Mouse (Mus musculus) adrenal gland, adult (tissue): ENCODE measurements around the gene Ola1.
A peak's percentile ranks its signal among the peaks of the same experiment; 100 is the strongest.

Experiments used
- DNase-seq, 2 experiments: peaks; one replicate each; pipeline ENCODE4 v3.0.0; 2022 to 2023; ENCODE audit warnings: low spot score in 1 of 2; ENCODE audit not compliant: inconsistent age in 2 of 2

The Ola1 gene

DNA sequence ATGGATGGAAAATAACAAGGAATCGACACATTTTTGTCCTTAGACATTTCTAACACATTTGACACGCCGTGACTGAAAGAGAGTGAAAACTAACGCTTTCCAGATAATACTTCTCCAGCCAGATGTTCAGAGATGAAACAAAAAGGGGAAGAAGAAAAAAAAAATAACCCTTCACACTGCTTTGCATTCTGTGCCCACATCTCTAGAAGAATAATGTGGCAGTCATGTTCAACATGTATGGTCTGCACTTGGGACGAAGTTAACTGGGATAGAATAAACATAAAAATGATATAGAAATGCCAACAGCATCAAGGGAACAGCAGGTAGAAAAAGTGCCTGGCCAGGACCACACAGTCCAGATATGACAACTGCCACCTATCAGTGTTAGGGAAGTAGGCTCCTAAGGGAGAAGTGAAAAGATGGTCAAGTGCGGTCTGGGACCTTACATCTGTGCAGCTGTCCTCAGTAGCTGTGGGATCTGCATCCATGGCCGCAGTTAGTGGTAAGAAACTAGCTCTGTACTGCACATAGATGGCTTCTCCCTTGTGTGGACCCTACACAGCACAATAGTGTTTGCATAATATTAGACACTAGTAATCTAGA is 149.4 kb downstream of the Ola1 start:
- no peak for DNase-seq

DNA sequence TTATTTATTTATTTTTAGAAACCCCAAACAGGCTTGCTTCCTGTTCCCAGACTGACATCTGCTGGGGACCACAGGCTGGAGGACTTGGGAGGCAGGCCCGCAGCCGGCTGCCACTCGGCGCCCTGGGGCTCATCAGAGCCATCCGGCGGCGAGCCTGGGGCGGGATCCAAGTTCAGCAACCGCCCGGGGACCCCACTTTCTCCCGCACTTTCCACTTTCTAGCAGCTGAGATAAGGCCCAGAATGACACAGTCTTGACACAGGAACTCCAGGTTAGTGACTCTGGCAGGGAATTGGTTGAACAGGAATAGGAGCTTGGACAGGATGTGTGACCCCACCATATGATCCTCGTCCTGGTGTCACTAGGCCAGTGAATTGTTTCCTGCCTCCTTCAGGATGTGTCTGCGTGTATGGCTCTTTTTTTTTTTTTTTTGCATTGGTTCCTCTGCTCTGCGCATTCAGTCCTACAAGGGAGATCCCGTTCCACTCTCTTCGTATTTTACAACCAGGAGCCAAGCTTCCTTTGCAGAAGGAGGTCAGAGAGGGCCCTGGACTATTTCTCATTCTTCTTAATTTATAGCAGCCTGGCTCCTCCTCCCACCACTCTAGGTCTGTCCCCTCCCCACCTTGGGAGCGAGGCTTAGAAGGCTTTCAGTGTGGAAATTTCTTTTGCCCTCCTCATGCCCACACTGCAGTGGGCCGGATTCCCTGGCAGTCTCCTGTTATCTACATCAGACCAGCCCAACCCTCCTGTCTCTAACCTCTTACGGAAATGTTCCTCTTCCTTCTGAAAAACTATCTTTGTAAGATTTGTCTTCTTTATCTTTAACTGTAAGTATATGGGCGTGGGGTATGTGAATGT is 152.2 kb downstream of the Ola1 start:
- no peak for DNase-seq

DNA sequence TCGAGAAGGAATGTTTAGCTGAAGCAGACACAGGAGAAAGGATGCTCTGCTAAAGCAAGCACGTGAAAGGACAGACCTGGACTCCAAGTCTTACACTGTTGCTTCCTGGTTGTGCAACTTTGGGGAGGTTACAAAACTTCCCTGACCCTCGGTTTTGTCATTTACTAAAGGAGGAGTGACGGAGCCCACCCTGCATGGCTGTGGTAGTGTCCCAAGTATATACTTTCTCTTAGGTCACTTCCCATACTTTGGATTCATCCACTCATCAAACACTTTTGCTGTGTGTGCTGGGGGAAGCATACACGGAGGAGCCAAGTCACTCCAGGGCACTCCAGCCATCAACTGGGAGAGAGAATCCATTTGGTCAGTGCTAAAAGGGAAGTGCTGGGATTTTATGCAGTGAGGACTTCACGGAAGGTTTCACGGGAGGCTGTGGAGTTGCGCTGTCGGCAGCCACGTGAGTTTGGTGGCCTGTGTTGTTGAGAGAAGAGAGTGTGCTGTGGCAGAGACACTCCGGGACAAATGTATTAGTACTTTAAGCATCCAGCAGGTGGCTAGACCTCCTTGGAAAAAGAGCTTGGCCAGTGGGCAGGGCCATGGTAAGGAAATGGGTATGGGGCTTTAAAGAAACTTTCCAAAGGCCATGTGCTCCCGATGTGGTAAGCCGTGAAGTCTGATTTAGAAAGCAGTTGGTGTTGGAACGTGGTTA is 154.7 kb downstream of the Ola1 start:
- no peak for DNase-seq

DNA sequence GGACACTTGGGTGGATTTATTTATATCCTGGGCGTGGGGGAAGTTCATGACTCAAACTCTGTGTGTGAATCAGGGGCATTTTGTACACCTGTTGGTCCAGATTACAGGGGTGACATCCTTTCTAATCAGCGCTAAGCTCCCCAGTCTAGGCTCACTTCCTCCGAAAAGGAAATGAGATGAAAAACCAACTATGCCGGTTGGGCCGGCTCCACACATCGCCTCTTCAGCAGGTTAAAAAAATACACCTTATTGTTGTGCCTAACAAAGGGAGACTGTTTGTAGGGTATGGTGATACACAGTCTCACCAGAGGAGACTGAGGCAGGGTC is 158.5 kb downstream of the Ola1 start:
- DNase-seq, result no peak

DNA sequence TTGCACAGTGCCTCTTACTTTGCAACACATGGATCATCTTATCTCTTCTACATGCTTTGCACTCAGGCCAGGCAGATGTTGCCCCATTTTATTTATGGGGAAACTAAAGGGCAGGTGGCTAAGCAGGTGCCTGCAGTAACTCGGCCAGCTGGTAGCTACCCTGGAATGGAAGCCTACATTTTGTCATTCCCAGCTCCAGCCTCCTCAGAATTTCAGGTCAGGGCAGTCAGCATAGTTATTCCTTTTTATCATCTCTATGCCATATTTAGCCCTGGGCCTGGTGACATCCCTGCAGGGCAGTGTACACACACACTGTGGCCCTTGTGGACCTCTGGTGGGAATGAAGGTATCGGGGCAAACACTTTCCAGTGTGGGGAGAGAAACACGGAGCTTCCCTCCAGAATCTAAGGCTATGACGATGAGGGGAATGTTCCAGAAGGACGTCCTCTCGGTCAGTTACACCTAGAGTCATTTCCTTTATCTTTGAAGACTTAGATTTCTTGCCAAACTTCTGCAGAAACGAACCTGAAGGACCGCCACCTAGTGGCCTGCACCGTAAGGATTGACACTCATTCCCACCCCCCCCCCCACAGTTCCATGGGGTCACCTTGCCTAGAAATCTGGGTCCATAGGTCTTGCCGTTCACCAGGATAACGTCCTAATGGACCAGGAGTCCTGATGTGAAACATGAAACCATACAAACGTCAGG is 159.0 kb downstream of the Ola1 start:
- peak; percentile 25 to 75 for DNase-seq

DNA sequence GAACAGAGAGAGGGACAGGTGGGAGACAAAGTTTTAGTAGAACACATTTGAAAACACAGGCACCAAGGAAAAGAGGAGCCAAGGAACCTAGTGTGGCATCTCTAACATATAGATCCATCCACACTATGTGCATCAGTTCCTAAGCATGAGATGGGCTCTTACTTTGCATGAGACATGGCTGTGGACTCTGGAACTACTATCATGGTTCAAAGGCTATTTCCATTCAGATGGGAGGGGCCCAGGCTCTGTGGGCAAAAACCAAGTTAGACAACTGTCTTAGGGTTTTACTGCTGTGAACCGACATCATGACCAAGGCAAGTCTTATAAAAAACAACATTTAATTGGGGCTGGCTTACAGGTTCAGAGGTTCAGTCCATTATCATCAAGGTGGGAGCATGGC is 160.4 kb downstream of the Ola1 start:
- DNase-seq, result no peak

DNA sequence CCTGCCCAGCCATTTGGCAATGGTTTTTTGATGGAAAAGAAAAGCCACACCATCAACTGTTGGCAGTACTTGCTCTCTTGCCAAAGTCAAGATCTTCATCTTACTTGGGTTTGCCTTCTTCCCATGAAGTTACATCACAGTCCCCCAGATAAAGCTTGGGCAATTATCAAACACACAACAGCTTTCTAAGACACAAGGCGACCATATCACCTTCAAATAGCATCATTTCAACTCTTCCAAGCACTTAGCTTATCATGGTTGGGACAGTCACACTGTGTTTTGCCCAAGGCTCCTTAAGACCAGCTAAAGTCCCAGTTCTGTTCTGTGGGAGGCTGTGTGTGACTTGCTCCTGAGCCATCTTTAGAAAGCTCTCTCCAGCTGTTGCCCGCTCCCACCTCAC is 161.1 kb downstream of the Ola1 start:
- DNase-seq, result no peak

DNA sequence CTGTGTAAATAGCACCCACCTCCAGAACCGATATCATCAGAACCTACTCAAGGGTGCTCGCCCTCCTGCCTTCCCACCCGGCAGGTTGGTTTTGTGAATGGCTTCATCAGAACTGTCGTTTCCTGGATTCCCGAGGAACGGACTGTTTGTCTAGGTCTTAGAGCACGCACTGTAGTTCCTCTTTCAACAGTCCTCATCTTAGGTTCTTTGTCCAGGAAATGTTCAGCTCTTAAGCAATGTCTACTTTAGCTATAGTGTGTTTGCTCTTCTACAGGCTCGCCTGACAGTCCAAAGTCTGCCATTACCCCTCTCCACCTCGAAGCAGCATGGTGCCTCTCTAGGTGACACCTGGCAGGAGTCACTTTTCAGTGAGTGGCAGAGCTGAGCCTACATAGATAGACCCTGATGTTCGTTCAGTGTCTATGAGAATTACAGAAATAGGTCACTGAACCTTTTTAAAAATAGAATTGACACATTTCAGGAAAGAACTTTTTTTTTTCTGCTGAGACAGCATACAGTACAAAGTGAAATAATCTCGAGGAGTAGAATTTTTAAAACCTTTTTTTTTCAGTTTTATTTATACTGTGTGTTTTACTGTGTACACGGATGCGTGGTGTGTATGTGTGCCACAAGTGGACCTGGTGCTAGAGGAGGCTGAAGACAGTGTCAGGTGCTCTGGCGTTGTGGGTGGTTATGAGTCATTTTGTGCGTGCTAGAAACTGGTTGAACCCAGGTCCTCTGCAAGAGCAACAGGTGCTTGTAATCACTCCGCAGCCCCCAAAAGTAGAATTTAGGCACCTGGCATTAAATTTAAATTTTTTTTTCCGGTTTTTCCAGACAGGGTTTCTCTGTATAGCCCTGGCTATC is 162.4 kb downstream of the Ola1 start:
- DNase-seq, result no peak

DNA sequence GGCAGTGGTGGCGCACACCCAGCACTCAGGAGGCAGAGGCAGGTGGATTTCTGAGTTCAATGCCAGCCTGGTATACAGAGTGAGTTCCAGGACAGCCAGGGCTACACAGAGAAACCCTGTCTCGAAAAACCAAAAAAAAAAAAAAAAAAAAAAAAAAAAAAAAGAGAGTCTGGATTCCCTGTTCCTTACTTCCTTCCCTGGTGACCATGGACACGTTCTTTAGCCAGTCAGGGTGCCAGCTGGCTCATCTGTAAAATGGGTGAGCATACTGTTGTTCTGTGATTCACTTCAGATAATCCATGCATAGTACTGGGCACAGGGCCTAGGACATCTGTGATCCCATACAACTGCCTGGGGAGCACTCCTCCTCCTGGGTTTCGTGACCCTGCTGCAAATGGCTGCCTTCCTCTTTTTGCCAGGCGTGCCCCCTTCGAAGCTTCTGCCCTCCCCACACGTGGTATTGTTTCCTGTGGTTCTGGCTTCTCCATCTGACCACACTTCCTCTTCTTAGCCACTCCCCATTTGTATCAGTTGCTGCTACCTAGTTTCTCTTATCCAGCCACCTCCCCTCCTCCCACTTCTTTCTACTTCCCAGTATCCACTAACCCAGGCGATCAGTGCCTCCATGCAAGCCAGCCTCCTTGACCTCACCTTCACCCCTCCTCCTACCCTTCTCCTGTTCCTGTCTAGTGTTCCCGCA is 164.8 kb downstream of the Ola1 start:
- DNase-seq, result peak in 1 of 2 experiments; percentile 33

DNA sequence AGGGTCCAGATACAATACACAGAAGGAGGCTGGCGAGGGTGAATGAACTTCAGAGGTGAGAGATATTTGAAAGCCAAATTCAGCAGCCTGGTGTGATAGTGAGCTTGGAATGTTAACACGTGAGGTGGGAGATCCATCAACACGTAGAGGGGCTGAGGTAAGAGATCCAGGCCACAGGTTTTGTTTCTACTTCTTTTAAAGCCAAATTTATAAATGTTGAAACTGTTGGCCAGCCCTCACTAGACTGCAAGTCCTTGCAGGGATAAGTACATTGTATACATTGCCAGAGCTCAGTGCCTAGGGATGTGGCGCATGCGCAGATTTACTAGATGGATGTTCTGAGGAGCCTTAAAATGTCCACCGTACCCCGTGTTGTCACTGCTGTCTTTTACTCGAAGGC is 168.3 kb downstream of the Ola1 start:
- no peak for DNase-seq

DNA sequence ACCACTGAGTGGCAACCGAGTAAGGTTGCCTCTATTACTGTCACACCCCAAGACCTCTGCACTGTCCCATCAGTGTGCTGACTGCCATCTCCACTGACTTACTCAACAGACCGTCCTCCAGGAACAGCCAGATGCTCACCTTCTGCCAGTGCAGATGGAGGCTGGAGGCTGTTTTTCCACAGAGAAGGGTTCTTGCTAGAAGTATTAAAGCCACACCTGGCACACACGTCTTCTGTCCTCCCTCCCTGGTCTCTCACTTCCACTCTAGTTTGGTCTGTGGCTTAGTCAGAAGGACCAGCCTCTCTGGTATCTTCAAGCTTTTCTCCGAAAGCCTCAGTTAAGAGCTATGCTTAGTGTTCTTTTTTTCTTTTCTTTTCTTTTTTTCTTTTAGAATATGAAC is 168.7 kb downstream of the Ola1 start:
- DNase-seq, result no peak

DNA sequence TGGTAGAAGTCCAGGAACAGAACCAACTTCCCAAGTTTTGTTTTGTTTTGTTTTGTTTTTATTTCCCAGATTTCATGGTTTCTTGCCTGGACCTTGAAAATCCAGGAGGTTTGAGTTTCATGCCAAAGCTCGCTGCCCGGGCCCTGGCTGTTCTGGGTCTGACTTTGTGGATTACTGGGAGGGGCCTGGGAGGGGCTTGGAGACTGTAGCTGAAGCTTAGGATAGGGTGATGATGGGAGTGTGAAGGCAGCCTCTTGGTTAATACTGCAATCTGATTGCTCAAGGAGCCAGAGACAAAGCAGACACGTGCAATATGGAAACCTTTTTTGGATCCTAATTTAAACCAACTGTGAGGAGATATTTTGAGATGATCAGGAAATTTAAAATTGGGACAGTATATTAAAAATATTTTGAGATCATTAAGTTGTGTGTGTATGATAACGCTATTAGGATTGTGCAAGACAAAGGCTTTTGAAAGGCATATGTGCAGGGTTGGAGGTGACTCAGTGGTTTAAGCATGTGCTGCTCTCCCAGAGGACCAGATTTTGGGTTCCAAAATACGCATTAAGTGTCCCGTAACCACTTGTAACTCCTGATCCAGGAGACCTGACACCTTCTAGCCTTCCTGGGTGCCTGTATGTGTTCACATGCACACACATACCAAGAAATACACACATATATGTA is 169.6 kb downstream of the Ola1 start:
- peak in 1 of 2 experiments; percentile 42 for DNase-seq

DNA sequence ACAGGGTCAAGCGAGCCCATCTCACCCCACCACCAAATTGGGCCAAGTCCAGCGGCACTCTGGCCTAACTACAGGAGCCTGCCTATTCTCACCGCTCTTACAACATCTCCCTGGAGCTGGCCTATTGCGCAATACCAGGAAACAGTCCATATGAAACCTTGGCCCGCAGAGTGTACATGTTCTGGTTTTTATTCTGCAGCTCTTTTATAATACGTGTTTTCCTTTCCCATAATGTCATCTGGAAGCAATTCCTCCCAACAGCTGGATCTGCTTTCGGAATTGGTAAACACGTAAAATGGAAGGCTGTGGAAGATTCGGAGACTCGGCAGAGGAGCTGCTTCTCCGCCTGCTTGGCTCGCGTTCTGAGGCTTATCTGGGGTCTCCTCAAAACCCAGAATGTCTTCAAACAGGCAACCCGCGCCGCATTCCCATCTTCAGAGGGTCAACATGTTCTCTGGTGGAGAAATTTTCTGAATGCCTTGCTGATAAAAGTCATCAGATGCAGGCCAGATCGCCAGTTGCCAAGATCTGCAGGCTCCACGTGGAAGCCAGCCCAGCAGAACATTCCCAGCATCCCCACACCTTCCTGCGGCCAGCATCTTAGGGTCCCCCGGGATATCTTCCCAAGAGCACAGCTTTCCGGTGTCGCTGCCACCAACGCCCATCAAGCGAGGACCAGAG is 171.5 kb downstream of the Ola1 start:
- peak in 1 of 2 experiments; percentile 76 for DNase-seq

DNA sequence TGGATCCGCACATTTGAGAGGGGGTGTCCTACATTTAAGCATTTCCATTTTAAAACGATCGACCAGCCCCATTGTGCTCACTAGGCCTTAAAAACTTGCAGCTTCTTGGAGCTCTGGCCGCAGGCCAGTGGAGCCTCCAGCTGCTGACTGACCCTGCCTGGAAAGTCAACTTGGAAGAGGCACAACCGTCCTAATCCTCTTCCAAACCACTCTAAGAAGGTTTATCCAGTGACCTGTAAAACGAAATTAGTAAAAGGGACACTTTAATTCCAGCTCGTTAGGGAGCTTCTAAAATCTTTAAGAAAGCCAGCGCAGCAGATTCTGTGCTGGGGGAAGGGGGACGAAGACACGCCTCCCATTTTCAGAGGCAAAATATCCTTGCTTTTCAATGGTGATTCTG is 172.1 kb downstream of the Ola1 start:
- peak in 1 of 2 experiments; percentile 36 for DNase-seq

DNA sequence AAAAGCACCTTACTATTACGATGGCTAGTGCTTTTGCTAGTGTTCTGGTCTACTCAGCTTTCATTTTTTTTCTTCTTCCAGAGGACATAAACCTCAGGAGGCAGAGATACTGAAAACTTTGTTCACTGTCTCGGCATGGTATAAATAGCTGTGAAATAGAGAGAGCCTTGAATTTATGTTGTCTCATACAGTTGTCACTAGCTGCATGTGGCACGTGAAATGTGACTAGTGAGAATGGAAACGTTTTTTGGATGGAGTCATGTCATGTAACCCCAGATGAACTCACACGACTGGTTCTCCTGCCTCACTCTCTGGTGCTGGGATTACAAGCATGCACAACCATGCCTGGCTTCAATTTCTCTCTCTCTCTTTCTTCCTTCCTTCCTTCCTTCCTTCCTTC is 173.2 kb downstream of the Ola1 start:
- DNase-seq, result no peak
